Mouse (Mus musculus) midbrain, postnatal 0 days (tissue): ENCODE data around the gene Snx13. TPM values are rescaled to one million over a fixed set of nuclear protein-coding genes. Genes with fewer than 3 reads are reported as not detected.

Experiments used
- ATAC-seq: fragments of 200-750 bp; cut with Nextera tagmentation; 2 replicates; pipeline ENCODE4 v1.8.0; 2017; ENCODE audit warnings: moderate number of reproducible peaks, mild to moderate bottlenecking, moderate TSS enrichment, moderate library complexity; ENCODE audit not compliant: low FRiP score
- DNase-seq: peaks from one replicate; pipeline ENCODE4 v3.0.0-alpha.2; 2015; ENCODE audit warnings: low spot score
- H3K27ac ChIP-seq: fragments of 300-500 bp; sonication (generic); 2 replicates; pipeline ENCODE4 v1.5.1; 2014; ENCODE audit warnings: low read depth, mild to moderate bottlenecking, low read length, mixed read lengths
- H3K27me3 ChIP-seq: fragments of 300-500 bp; sonication (generic); 2 replicates; pipeline ENCODE4 v1.6.1; 2014; ENCODE audit warnings: low read length, control low read depth, mixed read lengths; ENCODE audit not compliant: insufficient read depth
- H3K36me3 ChIP-seq: fragments of 300-500 bp; sonication (generic); 2 replicates; pipeline ENCODE4 v1.6.1; 2014; ENCODE audit warnings: low read length, control low read depth, mixed read lengths; ENCODE audit not compliant: insufficient read depth
- H3K4me1 ChIP-seq: fragments of 300-500 bp; sonication (generic); 2 replicates; pipeline ENCODE4 v1.6.1; 2014; ENCODE audit warnings: mild to moderate bottlenecking, control low read depth, antibody characterized with exemption, low read length, mixed read lengths; ENCODE audit not compliant: insufficient read depth
- H3K4me2 ChIP-seq: fragments of 300-500 bp; sonication (generic); 2 replicates; pipeline ENCODE4 v1.6.1; 2014; ENCODE audit warnings: low read depth, mild to moderate bottlenecking, low read length, mixed read lengths; ENCODE audit not compliant: poor library complexity, severe bottlenecking
- H3K4me3 ChIP-seq: fragments of 300-500 bp; sonication (generic); 2 replicates; pipeline ENCODE4 v1.5.1; 2014; ENCODE audit warnings: low read depth, mild to moderate bottlenecking, low read length, moderate library complexity
- H3K9ac ChIP-seq: fragments of 300-500 bp; sonication (generic); replicated peaks from 2 replicates; pipeline ENCODE4 v1.6.1; 2014; ENCODE audit warnings: mild to moderate bottlenecking, low read length, moderate library complexity, mixed read lengths; ENCODE audit not compliant: poor library complexity, severe bottlenecking
- H3K9me3 ChIP-seq: fragments of 300-500 bp; sonication (generic); 2 replicates; pipeline ENCODE4 v1.6.1; 2016; ENCODE audit warnings: low read length, control low read depth
- CTCF ChIP-seq: IDR thresholded peaks from 2 replicates; pipeline ENCODE4 v1.5.1; 2016; ENCODE audit warnings: antibody characterized with exemption, mild to moderate bottlenecking
- WGBS: fragments of 180-500 bp; shearing (Covaris S2); extraction: QIAGEN DNeasy Blood & Tissue Kit; methylation state at CpG from one replicate; pipeline ENCODE4 v1.1.7; 2014; 5-methylcytosine and 5-hydroxymethylcytosine counted together
- polyA plus RNA-seq: library from polyadenylated mRNA; unstranded; fragments of >200 nt; fragmentation: Nextera tagmentation; extraction: Ambion mirVana; gene quantifications from 2 replicates; pipeline ENCODE4 v1.2.1, GENCODE M21; 2015
- total RNA-seq: library from RNA; depleted of rRNA; stranded (reverse); fragments of >200 nt; gene quantifications from 2 replicates; pipeline ENCODE4 v1.2.3, GENCODE M21; 2014

Snx13 gene
- total and polyA plus RNA-seq, 2 experiments from 2014 or later: 21.4 to 22.0 TPM

GRCm38 (mm10) chr12:35039571-35039936, 7.4 kb upstream of the Snx13 start:
- WGBS: 82% methylated on average over 5 of the region's 5 CpGs
- H3K36me3 ChIP-seq: no peaks in the 10 kb centered on the region
- ATAC-seq (no peak), DNase-seq (no peak)
- no peaks in the 10 kb centered on the region for H3K4me1 ChIP-seq
- H3K9me3 ChIP-seq: no peaks in the 10 kb centered on the region
- H3K27ac ChIP-seq: no peak overlapping the region
- TF ChIP-seq CTCF: no peak
- no peak overlapping the region for H3K4me2 ChIP-seq
- no peak overlapping the region for H3K9ac ChIP-seq
- H3K4me3 ChIP-seq: no peak overlapping the region
- no peaks in the 10 kb centered on the region for H3K27me3 ChIP-seq

GRCm38 (mm10) chr12:35041964-35042363, 5.0 kb upstream of the Snx13 start:
- Histone ChIP-seq H3K27ac (no peak overlapping the region), H3K4me3 (no peak overlapping the region), H3K27me3 (no peaks in the 10 kb centered on the region), H3K4me2 (no peak overlapping the region), H3K9ac (no peak overlapping the region), H3K4me1 (no peaks in the 10 kb centered on the region), H3K36me3 (no peaks in the 10 kb centered on the region), H3K9me3 (no peaks in the 10 kb centered on the region)
- no peak for TF ChIP-seq CTCF
- ATAC-seq (no peak), DNase-seq (no peak)
- WGBS: 75% methylated on average over 8 of the region's 8 CpGs

GRCm38 (mm10) chr12:35046310-35046998, 532 bp upstream of the Snx13 start:
- no peaks in the 10 kb centered on the region for H3K36me3 ChIP-seq
- H3K9me3 ChIP-seq: no peaks in the 10 kb centered on the region
- H3K4me2 ChIP-seq: peak overlapping the region; percentile 60
- WGBS: under 1% methylated on average over 36 of the region's 36 CpGs
- H3K9ac ChIP-seq: peak overlapping the region; percentile 88
- no peaks in the 10 kb centered on the region for H3K27me3 ChIP-seq
- peak; percentile 41 for DNase-seq
- H3K4me3 ChIP-seq: peak overlapping the region; percentile 96
- H3K4me1 ChIP-seq: 0 out of 2 replicates have a peak, but pooled peaks cover 2% of the 10 kb centered on the region
- peak overlapping the region; percentile 97 for H3K27ac ChIP-seq
- TF ChIP-seq CTCF: no peak
- peak; percentile 71 for ATAC-seq

GRCm38 (mm10) chr12:35047320-35048225, 587 bp downstream of the Snx13 start:
- peak overlapping the region; percentile 97 for H3K27ac ChIP-seq
- H3K36me3 ChIP-seq: no peaks in the 10 kb centered on the region
- no peaks in the 10 kb centered on the region for H3K27me3 ChIP-seq
- WGBS: under 1% methylated on average over 52 of the region's 65 CpGs
- ATAC-seq (peak; percentile 88), DNase-seq (peak; percentile 31)
- 0 out of 2 replicates have a peak, but pooled peaks cover 2% of the 10 kb centered on the region for H3K4me1 ChIP-seq
- H3K4me3 ChIP-seq: peak overlapping the region; percentile 96
- TF ChIP-seq CTCF: peak; percentile 27; the same call in 1 of the 2 replicates
- peak overlapping the region; percentile 88 for H3K9ac ChIP-seq
- no peaks in the 10 kb centered on the region for H3K9me3 ChIP-seq
- H3K4me2 ChIP-seq: peak overlapping the region; percentile 60

GRCm38 (mm10) chr12:35048891-35049290, 1.9 kb downstream of the Snx13 start:
- no peak for TF ChIP-seq CTCF
- Histone ChIP-seq H3K36me3 (no peaks in the 10 kb centered on the region), H3K9ac (no peak overlapping the region), H3K27ac (no peak overlapping the region), H3K4me2 (0 out of 2 replicates have a peak overlapping the region, but pooled peaks have one; percentile 18), H3K27me3 (no peaks in the 10 kb centered on the region), H3K4me3 (no peak overlapping the region), H3K9me3 (no peaks in the 10 kb centered on the region), H3K4me1 (0 out of 2 replicates have a peak, but pooled peaks cover 2% of the 10 kb centered on the region)
- DNase-seq (no peak), ATAC-seq (no peak)
- 83% methylated on average over 3 of the region's 3 CpGs for WGBS
